Mouse (Mus musculus) right cerebral cortex, postnatal 14 days (tissue): Measurements from ENCODE around the gene Slc39a11.
A peak's percentile ranks its signal among the peaks of the same experiment; 100 is the strongest.

ENCODE experiments used
- DNase-seq: peaks from one replicate; pipeline ENCODE4 v3.0.0; 2022

The Slc39a11 gene

DNA sequence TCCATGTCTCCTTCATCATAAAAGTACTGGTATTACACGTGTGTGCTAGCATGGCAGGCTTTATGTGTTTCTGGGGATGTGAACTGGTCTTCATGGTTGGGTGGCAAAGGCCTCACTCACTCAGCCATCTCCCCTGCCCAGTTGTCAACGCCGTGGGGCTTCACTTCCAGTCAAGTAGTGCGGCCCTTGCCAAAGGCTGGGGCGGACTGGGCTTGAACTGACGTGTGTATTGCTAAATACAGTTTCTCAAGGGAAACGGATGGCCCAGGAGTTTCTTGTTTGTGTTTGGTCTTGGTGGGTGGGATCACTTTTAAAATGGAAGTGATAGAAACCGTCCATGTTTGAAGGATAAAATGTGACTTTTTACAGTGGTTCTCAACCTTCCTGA lies 112.7 kb downstream of the Slc39a11 start:
- DNase-seq, result no peak

DNA sequence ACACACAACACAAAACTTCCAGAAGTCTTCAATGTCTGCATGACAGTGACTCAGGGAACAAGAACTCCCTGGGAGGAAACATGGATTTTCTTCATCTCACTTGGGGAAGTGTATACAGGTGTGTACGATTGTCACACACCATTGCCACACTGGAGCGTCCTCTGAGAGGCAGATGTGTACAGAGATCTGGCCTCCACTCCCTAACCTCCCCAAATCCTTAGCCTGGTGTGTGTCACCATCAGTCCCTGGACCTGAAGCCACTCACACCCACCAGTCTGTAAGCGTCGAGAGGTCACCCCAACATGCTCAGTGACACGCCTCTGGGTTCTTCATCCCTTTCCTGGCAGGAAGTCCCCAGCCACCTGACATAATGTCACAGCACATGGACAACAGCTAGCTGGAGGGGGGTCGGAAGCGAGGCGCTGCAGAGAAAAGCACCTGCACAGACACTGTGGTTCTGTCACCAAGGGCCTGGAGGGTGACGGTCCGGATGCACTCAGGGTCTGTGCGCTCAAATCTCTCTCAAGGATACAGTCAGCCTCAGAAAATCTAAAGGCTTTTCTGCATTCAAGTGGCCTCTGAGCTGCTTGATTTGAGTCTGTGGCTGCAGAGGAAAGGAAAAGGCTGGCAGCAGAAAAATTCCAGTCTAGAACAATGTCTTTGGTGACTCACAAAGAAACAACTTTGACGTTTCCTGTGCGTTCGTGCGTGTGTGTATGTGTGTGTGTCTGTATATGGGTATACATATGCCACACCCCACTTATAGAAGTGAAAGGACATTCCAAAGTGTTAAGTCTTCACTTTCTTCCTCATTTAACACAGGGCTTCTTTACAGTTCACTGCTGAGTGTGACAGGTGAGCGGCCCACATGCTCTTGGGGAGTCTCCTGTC lies 113.3 kb downstream of the Slc39a11 start:
- no peak for DNase-seq

DNA sequence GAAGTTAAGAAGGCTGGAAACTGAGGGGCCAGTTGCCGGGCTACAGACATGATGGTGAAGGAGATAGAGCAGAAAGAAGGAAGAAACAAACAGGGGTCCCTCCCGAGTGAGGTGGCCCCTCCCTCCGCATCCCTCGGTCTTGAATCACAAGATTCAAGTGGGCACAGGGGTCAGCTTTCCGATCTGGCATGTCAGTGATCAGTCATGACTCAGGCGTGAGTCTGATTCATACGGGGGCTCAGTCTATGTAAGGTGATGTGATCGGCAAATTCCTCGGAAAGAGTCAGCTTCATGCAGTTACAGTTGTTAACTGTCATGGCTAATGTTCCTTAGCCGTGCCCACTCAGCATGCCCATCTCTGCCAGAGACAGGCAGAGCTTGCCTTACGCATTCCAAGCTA lies 115.5 kb downstream of the Slc39a11 start:
- DNase-seq, result no peak

DNA sequence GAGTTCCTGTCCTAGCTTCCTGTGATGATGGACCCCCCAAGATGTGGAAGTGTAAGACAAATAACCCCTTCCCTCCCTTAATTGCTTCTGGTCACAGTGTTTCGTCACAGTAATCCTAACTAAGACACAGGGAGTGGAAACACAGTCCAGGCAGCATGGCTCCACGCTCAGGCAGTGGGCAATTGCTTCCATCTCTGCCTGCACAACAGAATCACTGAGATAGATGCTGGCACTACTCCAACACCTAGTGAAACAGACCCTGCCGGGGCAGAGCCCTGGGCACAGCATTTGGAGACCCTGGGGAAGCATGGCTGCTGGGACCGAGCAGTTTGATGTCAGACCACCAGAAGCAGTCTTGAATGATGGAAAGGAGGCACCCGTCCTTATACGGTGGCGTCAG lies 115.9 kb downstream of the Slc39a11 start:
- DNase-seq, result no peak

DNA sequence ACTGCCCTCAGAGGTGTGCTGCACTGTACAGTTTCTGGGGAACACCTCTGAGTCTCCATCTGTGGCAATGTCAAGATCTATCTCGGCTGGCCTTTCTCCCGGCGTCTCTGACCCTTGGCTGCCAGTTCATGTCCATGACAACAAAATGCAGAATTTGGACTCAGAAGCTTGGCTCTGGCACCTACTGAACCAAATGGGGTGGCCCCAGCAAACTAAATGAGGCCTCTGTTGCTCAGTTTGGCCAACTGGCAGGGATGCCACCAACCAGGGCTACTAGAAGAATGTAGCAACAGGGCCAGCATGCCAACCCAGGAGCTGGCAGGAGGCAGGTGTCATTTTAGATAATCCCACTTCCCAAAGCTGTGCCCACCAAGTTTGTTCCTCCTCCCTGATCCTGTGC lies 121.5 kb downstream of the Slc39a11 start:
- DNase-seq, result no peak

DNA sequence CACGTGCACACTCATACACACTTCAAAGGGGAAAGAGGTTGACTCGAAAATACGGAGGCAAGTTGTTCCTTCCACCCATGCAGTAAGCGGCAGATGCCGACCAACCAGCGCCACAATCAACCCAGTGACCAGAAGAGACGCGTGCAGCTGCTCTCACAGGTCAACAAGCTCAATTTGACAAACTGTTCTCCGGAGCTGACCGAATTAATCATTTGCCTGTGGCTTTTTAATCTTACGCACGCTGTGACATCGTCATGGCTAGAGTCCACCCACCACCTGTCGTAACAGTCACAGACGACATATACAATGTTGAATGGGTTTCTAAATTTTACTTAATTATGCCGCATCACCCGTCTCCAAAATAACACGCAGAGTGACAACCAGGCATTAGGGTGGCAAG lies 124.1 kb downstream of the Slc39a11 start:
- no peak for DNase-seq

DNA sequence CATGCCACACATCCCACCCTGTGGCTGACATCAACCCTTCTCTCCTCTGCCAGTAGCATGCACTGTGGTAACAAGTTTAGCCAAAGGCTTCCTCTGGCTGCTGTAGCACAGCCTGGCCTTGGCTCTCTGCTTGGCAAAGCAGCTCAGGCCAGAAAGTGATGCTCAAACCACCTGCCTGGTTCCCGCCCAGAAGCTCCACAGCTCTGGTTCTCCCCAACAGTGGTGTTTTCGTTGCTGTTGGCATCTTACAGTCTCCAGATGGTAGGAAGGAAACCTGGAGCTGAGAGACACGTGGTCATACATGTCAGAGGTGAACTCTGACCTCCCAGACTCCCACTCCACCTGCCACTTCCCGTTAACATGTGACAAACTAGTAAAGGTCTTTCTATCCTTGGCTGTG lies 127.2 kb downstream of the Slc39a11 start:
- DNase-seq, result no peak

DNA sequence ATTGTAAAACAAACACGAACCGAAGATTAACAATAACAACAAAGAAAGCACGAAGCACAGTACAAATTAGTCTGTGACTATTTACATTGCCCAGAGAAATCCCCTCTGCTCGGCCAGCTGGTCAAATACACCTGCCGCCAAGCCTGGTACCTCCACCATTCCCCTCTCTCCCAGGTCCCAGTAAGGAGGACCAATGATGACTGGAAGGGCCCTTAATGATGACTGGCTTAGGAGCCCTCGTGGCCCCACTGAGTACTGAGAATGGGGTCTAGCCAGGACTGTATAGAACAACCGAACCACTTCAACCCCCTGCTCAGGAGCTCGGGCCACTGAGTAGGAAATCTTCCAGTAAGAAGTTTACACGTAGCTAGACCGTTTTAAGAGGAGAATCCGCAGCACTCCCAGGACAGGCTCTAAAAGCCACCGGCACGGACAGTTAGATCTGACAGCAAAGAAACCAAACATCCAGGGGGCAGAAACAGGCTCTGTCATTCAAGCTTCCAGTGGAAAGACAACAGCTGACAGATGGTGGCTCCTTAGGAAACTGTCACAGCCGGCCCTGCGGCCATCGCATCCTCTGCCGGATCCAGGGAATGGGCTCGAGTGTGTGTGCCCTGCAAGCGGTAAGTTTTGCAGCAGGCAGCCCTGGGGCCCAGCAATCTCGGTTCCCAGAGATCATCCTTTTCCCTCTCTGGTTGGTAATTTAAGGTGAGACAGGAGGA lies 128.2 kb downstream of the Slc39a11 start:
- DNase-seq, result no peak

DNA sequence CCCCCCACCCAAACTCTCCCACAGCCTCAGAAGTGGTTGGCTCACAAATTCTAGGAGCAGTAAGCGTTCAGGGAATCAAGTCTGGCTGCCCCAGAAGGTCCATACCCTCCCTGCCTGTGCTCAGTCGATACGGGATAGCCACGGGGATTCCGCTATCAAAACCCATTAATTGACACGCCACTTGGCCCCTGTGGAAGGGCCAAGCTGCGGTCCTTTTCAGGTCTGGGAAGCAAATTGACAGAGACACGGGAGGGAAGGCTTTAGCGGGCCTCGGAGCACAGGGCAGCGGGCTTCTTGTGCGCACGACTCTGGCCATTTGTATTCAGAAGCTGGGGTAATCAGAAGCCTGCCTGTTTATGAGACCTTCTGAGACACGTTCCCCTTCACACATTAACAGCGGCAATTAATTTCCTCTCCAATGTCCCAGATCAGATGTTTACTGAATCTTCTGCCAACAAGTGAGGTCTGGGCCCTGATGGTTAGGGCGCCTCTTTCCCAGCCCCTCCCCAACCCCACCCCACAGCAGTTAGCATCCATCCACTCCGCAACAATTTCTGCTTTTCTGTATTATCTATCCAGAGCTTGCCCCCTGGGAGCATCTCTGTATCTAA lies 128.9 kb downstream of the Slc39a11 start:
- no peak for DNase-seq

DNA sequence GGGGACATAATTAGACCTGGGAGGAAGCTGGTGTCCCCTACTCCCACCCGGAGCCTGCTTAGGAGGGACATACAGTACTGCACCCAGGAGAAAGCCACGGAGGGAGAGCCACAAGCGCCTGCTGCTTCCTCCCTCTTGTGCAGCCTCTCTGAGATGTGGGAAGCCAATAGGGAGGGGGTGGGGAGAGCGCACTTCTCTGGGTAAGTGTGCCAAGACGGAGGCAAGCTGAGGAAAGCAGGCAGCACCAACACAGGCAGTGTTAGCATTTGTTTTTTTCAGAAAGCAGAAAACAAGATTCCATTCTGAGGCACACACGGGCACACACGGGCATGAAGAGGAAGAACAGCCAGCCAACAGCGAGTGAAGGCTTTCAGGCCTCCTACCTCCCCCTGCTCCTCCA lies 129.5 kb downstream of the Slc39a11 start:
- DNase-seq, result no peak

DNA sequence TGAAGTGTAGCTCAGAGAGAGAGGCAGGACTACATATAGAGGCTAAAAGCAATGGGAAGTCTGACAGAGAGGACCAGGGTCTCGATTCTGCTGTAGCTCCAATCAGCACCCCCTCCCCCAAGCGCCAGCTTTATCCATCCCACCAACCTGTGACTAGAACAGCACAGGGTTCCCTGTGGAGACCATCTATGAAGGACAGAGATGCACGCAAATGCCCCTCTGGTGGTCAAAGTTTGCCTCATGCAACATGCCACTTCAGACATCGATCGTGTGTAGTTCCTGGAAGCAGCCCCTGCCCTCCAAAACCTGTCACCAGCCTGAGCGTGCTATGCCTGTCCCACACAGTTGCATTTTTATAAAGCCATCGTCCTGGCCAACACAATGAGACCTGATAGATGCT lies 129.9 kb downstream of the Slc39a11 start:
- DNase-seq, result no peak

DNA sequence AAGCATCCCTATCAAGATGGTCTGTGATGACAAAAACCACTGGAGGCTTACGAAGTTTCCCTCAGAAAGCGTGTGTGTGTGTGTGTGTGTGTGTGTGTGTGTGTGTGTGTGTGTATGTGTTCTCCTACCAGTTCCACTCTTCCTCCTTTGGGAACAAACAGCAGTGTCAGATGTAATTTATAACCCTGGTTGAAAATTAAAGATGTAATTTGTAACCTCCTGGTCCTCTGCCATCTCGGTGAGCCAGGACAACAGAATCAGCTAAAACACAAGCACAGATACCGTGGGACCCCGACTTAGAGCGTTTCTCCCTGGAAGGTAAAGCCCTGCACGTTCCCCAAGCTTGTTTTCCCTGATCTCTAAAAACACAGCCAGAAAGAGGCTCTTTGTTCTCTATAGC lies 131.7 kb downstream of the Slc39a11 start:
- DNase-seq, result no peak

DNA sequence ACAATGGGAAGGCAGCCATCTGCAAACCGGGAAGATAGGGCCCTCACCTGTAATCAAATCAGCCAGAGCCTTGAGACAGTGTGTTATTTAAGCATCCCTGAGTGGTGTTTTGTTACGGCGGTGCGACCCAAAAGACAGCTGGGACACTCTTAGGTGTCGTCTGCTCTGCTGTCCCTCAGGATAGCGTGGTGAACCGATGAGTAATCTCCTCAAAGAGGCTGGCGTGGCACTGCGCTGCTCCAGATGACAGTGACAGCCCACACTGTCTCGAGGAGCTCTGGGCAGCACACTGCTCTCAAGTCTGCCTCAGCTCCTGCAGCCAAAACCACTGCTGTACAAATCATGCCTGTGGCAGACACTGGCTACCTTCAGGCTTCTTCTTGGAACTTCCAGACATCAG lies 133.7 kb downstream of the Slc39a11 start:
- DNase-seq, result peak; percentile 22

DNA sequence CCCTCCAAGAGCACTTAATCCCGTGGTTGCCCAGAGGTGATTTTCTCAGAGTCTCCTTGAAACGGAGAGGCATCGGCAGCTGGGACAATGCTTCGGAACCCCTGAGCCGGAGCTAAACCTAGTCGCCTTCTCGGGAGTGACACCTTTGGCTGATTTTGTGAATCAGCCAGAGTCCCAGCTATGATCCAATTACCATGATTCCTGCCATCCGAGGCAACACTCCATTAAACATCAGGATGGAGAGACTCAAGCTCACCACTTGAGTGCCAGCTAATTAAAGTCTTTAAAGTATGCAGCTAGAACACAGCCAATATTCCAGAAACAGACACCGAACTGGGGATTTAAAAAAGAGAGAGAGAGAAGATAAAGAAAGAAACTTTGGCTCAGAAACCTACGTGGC lies 136.9 kb downstream of the Slc39a11 start:
- no peak for DNase-seq

DNA sequence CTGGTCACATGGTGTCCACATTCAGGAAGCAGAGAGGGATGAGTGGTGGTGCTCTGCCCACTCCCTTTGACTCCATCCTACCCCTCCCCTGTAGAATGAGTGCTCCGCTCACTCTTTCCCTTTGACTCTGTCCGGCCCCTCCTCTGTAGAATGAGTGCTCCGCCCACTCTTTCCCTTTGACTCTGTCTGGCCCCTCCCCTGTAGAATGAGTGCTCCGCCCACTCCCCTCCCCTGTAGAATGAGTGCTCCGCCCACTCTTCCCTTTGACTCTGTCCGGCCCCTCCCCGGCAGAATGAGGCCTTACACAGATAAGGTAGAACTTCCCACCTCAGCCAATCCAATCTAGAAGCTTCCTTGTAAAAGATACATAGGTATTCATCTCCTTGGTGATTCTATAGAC lies 137.7 kb downstream of the Slc39a11 start:
- DNase-seq, result no peak

DNA sequence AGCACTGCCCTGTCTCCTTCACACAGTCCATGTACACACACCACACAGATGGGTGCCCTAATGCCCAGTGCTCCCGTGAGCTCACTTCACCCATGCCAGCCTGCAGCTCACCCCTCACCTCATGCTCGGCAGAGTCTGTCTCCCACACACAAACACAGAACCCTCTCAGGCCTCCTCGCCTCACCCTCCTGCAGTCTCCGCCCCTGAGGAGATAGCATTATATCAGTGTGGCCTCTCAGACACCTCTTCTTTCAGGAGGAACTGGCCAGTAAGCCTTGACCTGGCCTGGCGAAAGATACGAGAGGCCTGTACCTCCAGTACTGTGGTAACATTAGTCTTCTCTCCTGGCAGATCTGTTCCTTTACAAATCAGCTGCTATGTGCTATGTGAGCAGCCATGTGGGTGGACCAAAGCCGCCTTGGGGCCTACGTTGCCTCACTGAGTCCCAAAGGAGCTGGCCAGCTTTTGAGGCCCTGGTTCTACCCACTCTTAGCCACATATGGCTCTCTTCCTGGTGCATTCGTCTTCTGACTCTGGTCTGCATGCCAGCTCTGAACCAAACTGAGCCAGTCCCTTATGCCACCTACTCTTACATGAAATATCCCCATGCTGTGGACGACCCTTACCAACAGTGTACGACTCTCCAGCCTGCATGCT lies 138.8 kb downstream of the Slc39a11 start:
- no peak for DNase-seq

DNA sequence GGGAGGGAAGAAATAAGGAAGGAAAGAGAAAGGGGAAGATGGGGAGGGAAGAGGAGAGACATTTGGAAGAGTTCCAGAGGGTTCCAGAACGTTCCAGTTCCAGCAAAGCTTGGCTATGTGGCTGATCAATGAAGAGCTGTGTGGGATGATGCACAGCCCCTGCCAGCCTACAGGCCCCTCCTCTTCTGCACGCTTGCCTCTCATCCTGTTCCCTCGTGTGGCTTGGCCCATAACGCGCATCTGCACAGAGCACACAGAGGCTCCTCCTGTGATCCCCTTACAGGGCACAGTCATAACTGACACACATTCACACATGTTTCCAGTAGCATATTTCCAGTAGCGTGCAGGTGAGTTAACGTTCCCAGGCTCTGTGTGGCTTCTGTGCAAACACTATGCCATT lies 139.6 kb downstream of the Slc39a11 start:
- DNase-seq, result no peak

DNA sequence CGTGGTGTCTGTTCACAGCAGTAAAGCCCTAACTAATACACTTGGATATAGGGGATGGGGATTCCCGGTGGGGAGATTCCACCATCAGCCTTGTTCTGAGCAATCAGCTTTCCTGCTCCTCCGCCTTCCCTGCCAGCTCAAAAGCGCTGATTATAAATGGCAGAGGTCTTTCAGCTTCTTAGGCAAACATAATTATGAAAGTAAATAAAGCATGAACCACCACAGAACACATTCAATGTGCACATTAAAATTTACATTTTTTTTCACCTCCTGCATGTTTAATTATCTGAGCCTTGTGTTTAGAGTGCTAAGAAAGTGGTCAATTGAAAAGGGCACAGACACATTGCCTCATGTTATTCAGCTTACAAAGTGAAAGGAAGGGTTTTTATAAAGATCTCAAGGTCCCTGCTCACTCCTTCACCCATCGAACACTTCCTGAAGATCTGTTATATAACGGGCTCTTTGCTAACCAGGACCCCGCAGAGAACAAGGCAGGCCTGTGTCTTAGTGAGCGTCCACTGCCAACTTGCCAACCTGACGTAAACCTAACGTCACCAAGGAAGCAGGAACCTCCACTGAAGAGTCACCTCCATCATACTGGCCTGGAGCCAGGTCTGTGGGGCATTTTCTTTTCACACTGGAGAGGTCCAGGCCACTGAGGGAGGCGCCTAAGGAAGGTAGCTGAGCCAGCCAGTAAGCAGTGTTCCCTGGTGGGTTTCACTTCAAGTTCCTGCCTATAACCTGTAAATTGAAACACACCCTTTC lies 142.0 kb downstream of the Slc39a11 start:
- DNase-seq, result no peak

DNA sequence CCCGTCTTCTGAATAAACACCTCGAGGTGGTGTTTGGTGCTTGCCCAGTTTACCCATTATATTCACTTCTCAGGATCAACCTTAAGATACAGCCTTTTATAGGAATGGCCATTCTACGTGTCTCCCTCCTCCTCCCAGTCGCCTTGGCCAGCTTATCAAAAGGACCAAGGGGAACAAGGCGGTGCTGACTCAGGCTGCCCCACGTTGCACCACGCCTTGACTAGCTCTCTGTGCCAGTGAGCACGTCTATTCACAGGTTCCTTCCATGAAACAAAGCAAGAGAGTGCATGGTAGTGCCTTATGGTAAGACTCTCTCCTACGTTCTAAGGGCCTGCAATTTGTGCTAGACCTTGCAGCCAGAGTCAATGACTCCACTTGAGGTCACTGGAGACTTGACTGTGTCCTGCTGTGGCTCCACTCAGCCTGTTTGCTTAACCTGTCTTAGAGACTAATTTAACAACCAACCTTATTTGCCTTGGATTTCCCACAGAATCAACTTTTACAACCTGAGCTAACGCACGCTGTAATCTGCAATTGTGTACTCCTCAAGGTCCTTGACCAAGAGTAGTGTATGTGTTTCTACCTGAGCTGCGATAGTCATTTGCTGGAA lies 144.2 kb downstream of the Slc39a11 start:
- no peak for DNase-seq

DNA sequence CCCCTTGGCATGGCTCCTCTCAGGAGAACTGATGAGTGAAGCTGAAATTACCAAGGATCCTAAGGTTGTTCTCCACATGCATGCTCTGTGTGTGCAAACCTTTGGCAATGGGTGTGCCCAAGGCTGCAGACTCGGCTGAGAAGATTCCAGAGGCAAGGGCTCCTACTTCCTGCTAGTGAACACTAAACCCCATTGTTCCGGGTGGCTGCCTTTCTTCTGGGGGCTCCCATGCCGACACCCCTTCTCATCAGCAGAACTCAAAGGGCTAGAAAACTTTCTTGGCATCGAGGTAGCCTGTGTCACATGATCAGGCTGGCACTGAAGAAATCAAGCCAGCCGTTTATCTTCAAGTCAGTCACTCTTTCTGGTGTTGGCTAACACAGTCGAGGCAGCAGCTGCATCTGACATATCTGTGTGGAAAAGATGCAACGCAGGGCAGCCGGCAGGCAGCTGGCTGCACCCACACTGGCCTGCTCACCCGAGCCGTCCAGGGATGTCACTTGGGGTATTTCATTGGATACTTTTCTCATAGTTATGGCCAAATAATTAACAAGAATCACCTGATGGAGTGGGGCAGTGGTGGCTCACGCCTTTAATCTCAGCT lies 145.3 kb downstream of the Slc39a11 start:
- DNase-seq, result no peak

DNA sequence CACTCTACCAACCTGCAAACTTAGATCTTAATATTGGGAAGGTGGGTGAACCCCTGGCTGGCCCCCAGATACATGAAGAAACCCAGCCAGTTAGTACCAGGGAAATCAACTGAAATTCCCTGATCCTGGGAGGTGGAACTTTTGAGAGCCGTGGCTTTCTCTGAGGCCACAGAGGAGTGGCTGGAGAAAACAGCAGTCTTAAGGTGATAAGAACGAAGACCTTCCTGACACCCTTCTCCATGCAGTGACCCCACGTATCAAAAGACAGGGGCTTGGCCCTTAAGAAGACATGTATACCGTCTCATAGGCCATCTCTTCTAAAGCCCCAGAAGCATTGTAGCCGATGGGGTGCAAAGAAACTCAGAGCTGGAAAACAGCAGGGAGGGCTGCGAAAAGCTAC lies 146.9 kb downstream of the Slc39a11 start:
- no peak for DNase-seq
